Mouse (Mus musculus): ENCODE measurements around the gene Prim1. TPM values are rescaled to one million over a fixed set of nuclear protein-coding genes. Genes with fewer than 3 reads are reported as not detected.
A peak's percentile ranks its signal among the peaks of the same experiment; 100 is the strongest.
"Not testable (repeated sequence)": the region's sequence is repeated elsewhere in the genome, so short reads cannot be mapped to it uniquely, and the experiment has no call there.

The Prim1 gene
- polyA plus RNA-seq, 1 experiment: 8.1 TPM

DNA sequence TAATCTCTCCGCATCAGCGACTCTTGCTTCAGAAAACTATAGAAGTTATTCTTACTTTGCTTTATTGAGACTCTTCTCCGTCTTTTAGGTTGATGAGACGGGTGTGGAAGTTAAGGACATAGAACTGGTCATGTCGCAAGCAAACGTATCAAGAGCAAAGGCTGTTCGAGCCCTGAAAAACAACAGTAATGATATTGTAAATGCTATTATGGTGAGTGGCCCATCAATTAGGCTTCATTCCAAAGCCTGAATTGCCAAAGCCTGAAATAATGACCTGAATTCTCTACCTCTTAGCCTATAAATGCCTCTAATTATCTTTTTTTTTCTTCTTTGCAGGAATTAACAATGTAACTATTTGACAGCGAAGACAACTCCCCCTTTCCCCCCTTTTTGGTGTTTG is 33.2 kb downstream of the Prim1 start:
- TF ChIP-seq CTCF (IDR thresholded peaks at IDR 0.05; ENCODE audit: extremely low read depth, insufficient read depth, low read length) (no peak), POLR2A (IDR thresholded peaks at IDR 0.05; ENCODE audit: extremely low read depth, insufficient read depth, low read length) (no peak)
- Histone ChIP-seq H3K4me1 (ENCODE audit: control insufficient read depth, insufficient read depth, low read length) (no peaks in the 10 kb centered on the region; the same call in 1 of the 2 replicates), H3K4me3 (ENCODE audit: insufficient read depth, low read length) (no peak overlapping the region), H3K27ac (ENCODE audit: insufficient read depth, low read length) (no peak overlapping the region)

- TF ChIP-seq POLR2A (IDR thresholded peaks at IDR 0.05; ENCODE audit: extremely low read depth, insufficient read depth, low read length) (no peak), CTCF (IDR thresholded peaks at IDR 0.05; ENCODE audit: extremely low read depth, insufficient read depth, low read length) (no peak)
- H3K4me3 ChIP-seq (ENCODE audit: insufficient read depth, low read length): no peak overlapping the region
- H3K27ac ChIP-seq (ENCODE audit: insufficient read depth, low read length): no peak overlapping the region
- no peaks in the 10 kb centered on the region; the same call in 1 of the 2 replicates for H3K4me1 ChIP-seq (ENCODE audit: control insufficient read depth, insufficient read depth, low read length)
Measured at GRCm38 (mm10) chr10:128049741-128050140, 34.8 kb downstream of the Prim1 start.

DNA sequence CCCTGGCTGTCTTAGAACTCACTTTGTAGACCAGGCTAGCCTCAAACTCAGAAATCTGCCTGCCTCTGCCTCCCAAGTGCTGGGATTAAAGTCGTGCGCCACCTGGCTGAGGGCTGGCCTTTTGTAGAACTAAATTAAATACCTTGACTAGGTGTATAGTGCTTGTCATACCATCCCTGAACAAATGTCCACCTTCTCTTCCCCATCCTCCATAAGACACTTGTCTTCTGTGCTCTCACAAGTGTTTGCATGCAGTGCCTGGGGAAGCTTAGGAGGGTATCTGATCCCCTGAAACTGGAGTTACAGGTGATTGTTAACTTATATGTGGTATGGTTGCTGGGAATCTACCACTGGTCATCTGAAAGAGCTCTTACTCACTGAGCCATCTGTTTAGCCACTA is 35.4 kb downstream of the Prim1 start:
- H3K4me3 ChIP-seq (ENCODE audit: insufficient read depth, low read length): no peak overlapping the region
- no peak overlapping the region for H3K27ac ChIP-seq (ENCODE audit: insufficient read depth, low read length)
- no peak for TF ChIP-seq CTCF (IDR thresholded peaks at IDR 0.05; ENCODE audit: extremely low read depth, insufficient read depth, low read length)
- no peak for TF ChIP-seq POLR2A (IDR thresholded peaks at IDR 0.05; ENCODE audit: extremely low read depth, insufficient read depth, low read length)
- H3K4me1 ChIP-seq (ENCODE audit: control insufficient read depth, insufficient read depth, low read length): no peaks in the 10 kb centered on the region

GRCm38 (mm10) chr10:128051589-128051988 is 36.6 kb downstream of the Prim1 start:
- H3K4me1 ChIP-seq (ENCODE audit: control insufficient read depth, insufficient read depth, low read length): no peaks in the 10 kb centered on the region
- no peak for TF ChIP-seq POLR2A (IDR thresholded peaks at IDR 0.05; ENCODE audit: extremely low read depth, insufficient read depth, low read length)
- TF ChIP-seq CTCF (IDR thresholded peaks at IDR 0.05; ENCODE audit: extremely low read depth, insufficient read depth, low read length): no peak
- no peak overlapping the region for H3K27ac ChIP-seq (ENCODE audit: insufficient read depth, low read length)
- no peak overlapping the region for H3K4me3 ChIP-seq (ENCODE audit: insufficient read depth, low read length)

DNA sequence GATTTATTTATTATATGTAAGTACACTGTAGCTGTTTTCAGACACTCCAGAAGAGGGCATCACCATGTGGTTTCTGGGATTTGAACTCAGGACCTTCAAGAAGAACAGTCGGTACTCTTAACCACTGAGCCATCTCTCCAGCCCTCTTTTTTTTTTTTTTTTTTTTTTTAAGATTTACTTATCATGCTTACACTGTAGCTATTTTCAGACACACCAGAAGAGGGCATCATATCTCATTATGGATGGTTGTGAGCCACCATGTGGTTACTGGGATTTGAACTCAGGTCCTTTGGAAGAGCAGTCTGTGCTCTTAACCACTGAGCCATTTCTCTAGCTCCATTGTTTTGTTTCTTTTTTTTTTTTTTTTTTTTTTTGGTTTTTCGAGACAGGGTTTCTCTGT is 37.2 kb downstream of the Prim1 start:
- H3K4me3 ChIP-seq (ENCODE audit: insufficient read depth, low read length); H3K4me1 ChIP-seq (ENCODE audit: control insufficient read depth, insufficient read depth, low read length); H3K27ac ChIP-seq (ENCODE audit: insufficient read depth, low read length): not testable (repeated sequence)

GRCm38 (mm10) chr10:128053001-128053400 is 38.0 kb downstream of the Prim1 start:
- no peak for TF ChIP-seq POLR2A (IDR thresholded peaks at IDR 0.05; ENCODE audit: extremely low read depth, insufficient read depth, low read length)
- TF ChIP-seq CTCF (IDR thresholded peaks at IDR 0.05; ENCODE audit: extremely low read depth, insufficient read depth, low read length): no peak
- no peak overlapping the region for H3K4me3 ChIP-seq (ENCODE audit: insufficient read depth, low read length)
- peaks cover 2% of the 10 kb centered on the region; the same call in 1 of the 2 replicates for H3K4me1 ChIP-seq (ENCODE audit: control insufficient read depth, insufficient read depth, low read length)
- H3K27ac ChIP-seq (ENCODE audit: insufficient read depth, low read length): no peak overlapping the region

GRCm38 (mm10) chr10:128058184-128058583 is 43.2 kb downstream of the Prim1 start:
- Histone ChIP-seq H3K27ac (ENCODE audit: insufficient read depth, low read length) (peak overlapping the region; percentile 98), H3K4me1 (ENCODE audit: control insufficient read depth, insufficient read depth, low read length) (peaks cover 8% of the 10 kb centered on the region), H3K4me3 (ENCODE audit: insufficient read depth, low read length) (peak overlapping the region; percentile 90)
- TF ChIP-seq CTCF (IDR thresholded peaks at IDR 0.05; ENCODE audit: extremely low read depth, insufficient read depth, low read length): no peak
- no peak for TF ChIP-seq POLR2A (IDR thresholded peaks at IDR 0.05; ENCODE audit: extremely low read depth, insufficient read depth, low read length)

DNA sequence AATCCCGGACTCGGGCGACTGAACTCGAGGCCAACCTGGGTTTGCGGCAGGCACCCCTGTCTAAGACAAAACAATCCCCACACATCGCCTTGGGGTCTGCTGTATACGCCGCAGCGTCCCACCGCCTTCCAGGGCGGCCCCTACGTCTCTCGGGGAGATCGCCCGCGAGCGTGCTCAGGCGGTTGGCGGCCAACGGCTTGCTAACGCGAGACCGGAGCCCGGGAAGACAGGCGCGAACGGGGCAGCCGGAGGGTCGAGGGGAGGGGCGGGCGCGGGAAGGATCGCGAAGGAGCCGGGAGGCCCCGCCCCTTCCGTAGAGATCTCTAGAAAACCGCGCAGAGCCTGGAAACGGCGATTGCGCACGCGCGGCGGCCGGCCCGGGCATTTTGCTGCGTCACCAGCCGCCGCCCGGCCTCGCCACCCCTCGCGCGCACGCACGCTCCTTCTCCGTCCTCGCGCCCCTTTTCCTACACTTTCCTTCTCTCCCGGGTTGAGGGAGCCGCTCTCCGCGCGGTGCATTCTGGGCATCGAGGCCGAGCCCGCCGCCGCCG is 43.7 kb downstream of the Prim1 start, which contains the start of gene Ptges3:
TSS of gene Ptges3 (plus strand) at position 354 of the 551 bp plus-strand sequence.
- peak within 1 kb of the TSS; percentile 98 for H3K27ac ChIP-seq (ENCODE audit: insufficient read depth, low read length)
- H3K4me3 ChIP-seq (ENCODE audit: insufficient read depth, low read length): peak within 1 kb of the TSS; percentile 90
- TF ChIP-seq POLR2A (IDR thresholded peaks at IDR 0.05; ENCODE audit: extremely low read depth, insufficient read depth, low read length): peak; percentile 52
- TF ChIP-seq CTCF (IDR thresholded peaks at IDR 0.05; ENCODE audit: extremely low read depth, insufficient read depth, low read length): no peak
- H3K4me1 ChIP-seq (ENCODE audit: control insufficient read depth, insufficient read depth, low read length): peaks cover 8% of the 10 kb centered on the region

- peak overlapping the region; percentile 78 for H3K27ac ChIP-seq (ENCODE audit: insufficient read depth, low read length)
- TF ChIP-seq CTCF (IDR thresholded peaks at IDR 0.05; ENCODE audit: extremely low read depth, insufficient read depth, low read length) (no peak), POLR2A (IDR thresholded peaks at IDR 0.05; ENCODE audit: extremely low read depth, insufficient read depth, low read length) (no peak)
- H3K4me1 ChIP-seq (ENCODE audit: control insufficient read depth, insufficient read depth, low read length): peaks cover 8% of the 10 kb centered on the region
- H3K4me3 ChIP-seq (ENCODE audit: insufficient read depth, low read length): peak overlapping the region; percentile 90
Measured at GRCm38 (mm10) chr10:128059207-128059981, 44.4 kb downstream of the Prim1 start.

- H3K27ac ChIP-seq (ENCODE audit: insufficient read depth, low read length): no peak overlapping the region
- TF ChIP-seq POLR2A (IDR thresholded peaks at IDR 0.05; ENCODE audit: extremely low read depth, insufficient read depth, low read length) (no peak), CTCF (IDR thresholded peaks at IDR 0.05; ENCODE audit: extremely low read depth, insufficient read depth, low read length) (no peak)
- H3K4me1 ChIP-seq (ENCODE audit: control insufficient read depth, insufficient read depth, low read length): peaks cover 8% of the 10 kb centered on the region
- no peak overlapping the region for H3K4me3 ChIP-seq (ENCODE audit: insufficient read depth, low read length)
Measured at GRCm38 (mm10) chr10:128061109-128061508, 46.1 kb downstream of the Prim1 start.

Data from cortical plate, adult 2 months (tissue).